8 mouse cellular contexts compared by ENCODE assay signal in genomic region chr7:44335031-44335878, GRCm38 (mm10). TPM values are rescaled to one million over a fixed set of nuclear protein-coding genes. Genes with fewer than 3 reads are reported as not detected.
DNase-seq lines count a peak whose midpoint lies in the region; ATAC-seq and TF ChIP-seq lines count a peak whose summit lies in the region.

No protein-coding gene starts in this region.

- H3K4me3 ChIP-seq in kidney, embryonic 16.5 days (ENCODE audit: low read length): peak overlapping the region; percentile 42
- peak overlapping the region; percentile 28 for H3K4me3 ChIP-seq in cortical plate, adult 2 months (ENCODE audit: insufficient read depth, low read length)
- peak overlapping the region; percentile 76 for H3K4me3 ChIP-seq in hindbrain, embryonic 14.5 days (replicated peaks; ENCODE audit: low read length)
- H3K4me3 ChIP-seq in midbrain, postnatal 0 days (ENCODE audit: low read depth, low read length): peak overlapping the region; percentile 74

- no peak overlapping the region for H3K9ac ChIP-seq in kidney, embryonic 16.5 days (replicated peaks; ENCODE audit: low read length)
- peak overlapping the region; percentile 95 for H3K9ac ChIP-seq in hindbrain, embryonic 14.5 days
- peak overlapping the region; percentile 96 for H3K9ac ChIP-seq in midbrain, postnatal 0 days (replicated peaks; ENCODE audit: low read length, poor library complexity, severe bottlenecking)

- 7% methylated on average over 14 of the region's 40 CpGs for WGBS in kidney, embryonic 16.5 days
- 5% methylated on average over 23 of the region's 40 CpGs for WGBS in hindbrain, embryonic 14.5 days
- 5% methylated on average over 21 of the region's 40 CpGs for WGBS in midbrain, postnatal 0 days

- H3K27ac ChIP-seq in kidney, embryonic 16.5 days (ENCODE audit: low read length): no peak overlapping the region
- no peak overlapping the region for H3K27ac ChIP-seq in cortical plate, adult 2 months (ENCODE audit: insufficient read depth, low read length)
- peak overlapping the region; percentile 95 for H3K27ac ChIP-seq in hindbrain, embryonic 14.5 days
- H3K27ac ChIP-seq in midbrain, postnatal 0 days (ENCODE audit: low read depth, low read length): peak overlapping the region; percentile 93

- H3K4me1 ChIP-seq in kidney, embryonic 16.5 days (ENCODE audit: insufficient read depth, low read length): peaks cover 5% of the 10 kb centered on the region; the same call in 1 of the 2 replicates
- H3K4me1 ChIP-seq in cortical plate, adult 2 months (ENCODE audit: control insufficient read depth, insufficient read depth, low read length): peaks cover 6% of the 10 kb centered on the region
- peaks cover 14% of the 10 kb centered on the region; the same call in 1 of the 2 replicates for H3K4me1 ChIP-seq in hindbrain, embryonic 14.5 days (replicated peaks; ENCODE audit: control insufficient read depth, insufficient read depth, low read length)
- H3K4me1 ChIP-seq in midbrain, postnatal 0 days (ENCODE audit: insufficient read depth, low read length): peaks cover 5% of the 10 kb centered on the region; the same call in 1 of the 2 replicates

- no peaks in the 10 kb centered on the region for H3K9me3 ChIP-seq in kidney, embryonic 16.5 days (ENCODE audit: low read length)
- H3K9me3 ChIP-seq in hindbrain, embryonic 14.5 days (ENCODE audit: control insufficient read depth, low read length): no peaks in the 10 kb centered on the region
- no peaks in the 10 kb centered on the region for H3K9me3 ChIP-seq in midbrain, postnatal 0 days (ENCODE audit: low read length)

- H3K4me2 ChIP-seq in kidney, embryonic 16.5 days (replicated peaks; ENCODE audit: low read depth, low read length): peak overlapping the region; percentile 79
- peak overlapping the region; percentile 94 for H3K4me2 ChIP-seq in hindbrain, embryonic 14.5 days (replicated peaks)
- H3K4me2 ChIP-seq in midbrain, postnatal 0 days (ENCODE audit: low read depth, low read length, poor library complexity, severe bottlenecking): peak overlapping the region; percentile 93

- no peak; the same call in 1 of the 2 replicates for ATAC-seq in kidney, embryonic 16.5 days (ENCODE audit: low FRiP score, low TSS enrichment)
- ATAC-seq in hindbrain, embryonic 14.5 days (ENCODE audit: low FRiP score): peak; percentile 79
- peak; percentile 75 for ATAC-seq in midbrain, postnatal 0 days (ENCODE audit: low FRiP score)
- ATAC-seq in erythroblast, adult 5-6 weeks (replicated peaks; ENCODE audit: low FRiP score, poor library complexity, severe bottlenecking): no peak

- no peak for TF ChIP-seq CTCF in cortical plate, adult 2 months (IDR thresholded peaks at IDR 0.05; ENCODE audit: extremely low read depth, insufficient read depth, low read length)
- TF ChIP-seq CTCF in midbrain, postnatal 0 days (IDR thresholded peaks at IDR 0.05): no peak; the same call in 1 of the 2 replicates

- no peaks in the 10 kb centered on the region for H3K36me3 ChIP-seq in kidney, embryonic 16.5 days (ENCODE audit: insufficient read depth, low read length)
- peaks cover 33% of the 10 kb centered on the region for H3K36me3 ChIP-seq in hindbrain, embryonic 14.5 days (replicated peaks; ENCODE audit: control insufficient read depth, insufficient read depth)
- H3K36me3 ChIP-seq in midbrain, postnatal 0 days (ENCODE audit: insufficient read depth, low read length): peaks cover 19% of the 10 kb centered on the region

- no peak for DNase-seq in kidney, postnatal 25 days
- DNase-seq in brain, adult 2 months (ENCODE audit: low read depth, low spot score): peak; percentile 93
- peak; percentile 75 for DNase-seq in hindbrain, embryonic 14.5 days (ENCODE audit: low spot score)
- DNase-seq in midbrain, postnatal 0 days (ENCODE audit: low spot score): peak; percentile 83
- DNase-seq in frontal cortex, postnatal 14 days (ENCODE audit: low spot score in 2 of 2): no peak

- H3K27me3 ChIP-seq in kidney, embryonic 16.5 days (ENCODE audit: insufficient read depth, low read length): peaks cover 55% of the 10 kb centered on the region
- peaks cover 10% of the 10 kb centered on the region; the same call in 1 of the 2 replicates for H3K27me3 ChIP-seq in hindbrain, embryonic 14.5 days (ENCODE audit: control insufficient read depth, insufficient read depth, low read length)
- no peaks in the 10 kb centered on the region for H3K27me3 ChIP-seq in midbrain, postnatal 0 days (ENCODE audit: insufficient read depth, low read length)

- TF ChIP-seq POLR2A in cortical plate, adult 2 months (IDR thresholded peaks at IDR 0.05; ENCODE audit: extremely low read depth, insufficient read depth, low read length): peak; percentile 64; the same call in 1 of the 2 replicates

RNA-seq across cellular contexts. Expression of gene Shank1, which starts 25.2 kb away (rescaled TPM):
- 1.5 and 1.7 TPM in 2 replicates for polyA plus RNA-seq in kidney, embryonic 16.5 days (2015; fragmentation: Nextera tagmentation; extraction: Ambion mirVana)
- 106 and 113 TPM in 2 replicates for polyA plus RNA-seq in cortical plate, adult 2 months (2012; rRNA removed)
- 40.3 and 46.8 TPM in 2 replicates for polyA plus RNA-seq in hindbrain, embryonic 14.5 days (2014; fragmentation: Nextera tagmentation; extraction: Ambion mirVana)
- total RNA-seq in midbrain, postnatal 0 days (2014; rRNA removed): 48.1 and 60.3 TPM in 2 replicates
- polyA plus RNA-seq in midbrain, postnatal 0 days (2015; fragmentation: Nextera tagmentation; extraction: Ambion mirVana): 33.9 and 39.2 TPM in 2 replicates
- not detected in 2 replicates for total RNA-seq in erythroblast, adult 5-6 weeks (2015; ENCODE audit: low replicate concordance)
- total RNA-seq in erythroblast, adult 5-6 weeks (2017; ENCODE audit: low replicate concordance): not detected in 2 replicates

RNA-seq across cellular contexts. Expression of gene Clec11a, which starts 28.6 kb away (rescaled TPM):
- polyA plus RNA-seq in kidney, embryonic 16.5 days (2015; fragmentation: Nextera tagmentation; extraction: Ambion mirVana): 3.6 and 5.8 TPM in 2 replicates
- polyA plus RNA-seq in cortical plate, adult 2 months (2012; rRNA removed): 5.4 and 5.6 TPM in 2 replicates
- polyA plus RNA-seq in hindbrain, embryonic 14.5 days (2014; fragmentation: Nextera tagmentation; extraction: Ambion mirVana): 3.6 and 3.7 TPM in 2 replicates
- total RNA-seq in midbrain, postnatal 0 days (2014; rRNA removed): 3.2 and 3.9 TPM in 2 replicates
- 3.5 and 3.8 TPM in 2 replicates for polyA plus RNA-seq in midbrain, postnatal 0 days (2015; fragmentation: Nextera tagmentation; extraction: Ambion mirVana)
- total RNA-seq in erythroblast, adult 5-6 weeks (2015; ENCODE audit: low replicate concordance): 0.19 and 0.63 TPM in 2 replicates
- 0.28 and 1.0 TPM in 2 replicates for total RNA-seq in erythroblast, adult 5-6 weeks (2017; ENCODE audit: low replicate concordance)

RNA-seq across cellular contexts. Expression of gene Syt3, which starts 48.6 kb away (rescaled TPM):
- polyA plus RNA-seq in kidney, embryonic 16.5 days (2015; fragmentation: Nextera tagmentation; extraction: Ambion mirVana): 2.7 and 3.4 TPM in 2 replicates
- polyA plus RNA-seq in cortical plate, adult 2 months (2012; rRNA removed): 70.2 and 74.0 TPM in 2 replicates
- polyA plus RNA-seq in hindbrain, embryonic 14.5 days (2014; fragmentation: Nextera tagmentation; extraction: Ambion mirVana): 61.8 and 70.8 TPM in 2 replicates
- total RNA-seq in midbrain, postnatal 0 days (2014; rRNA removed): 119 and 144 TPM in 2 replicates
- polyA plus RNA-seq in midbrain, postnatal 0 days (2015; fragmentation: Nextera tagmentation; extraction: Ambion mirVana): 88.4 and 96.7 TPM in 2 replicates
- not detected in 2 replicates for total RNA-seq in erythroblast, adult 5-6 weeks (2015; ENCODE audit: low replicate concordance)
- total RNA-seq in erythroblast, adult 5-6 weeks (2017; ENCODE audit: low replicate concordance): not detected in 2 replicates

RNA-seq across cellular contexts. Expression of gene 1700008O03Rik, which starts 50.4 kb away (rescaled TPM):
- polyA plus RNA-seq in kidney, embryonic 16.5 days (2015; fragmentation: Nextera tagmentation; extraction: Ambion mirVana): 0.64 and 1.1 TPM in 2 replicates
- polyA plus RNA-seq in cortical plate, adult 2 months (2012; rRNA removed): 3.7 and 4.3 TPM in 2 replicates
- polyA plus RNA-seq in hindbrain, embryonic 14.5 days (2014; fragmentation: Nextera tagmentation; extraction: Ambion mirVana): 2.1 and 2.8 TPM in 2 replicates
- 0.38 and 1.4 TPM in 2 replicates for total RNA-seq in midbrain, postnatal 0 days (2014; rRNA removed)
- polyA plus RNA-seq in midbrain, postnatal 0 days (2015; fragmentation: Nextera tagmentation; extraction: Ambion mirVana): 3.8 and 5.2 TPM in 2 replicates
- not detected in 2 replicates for total RNA-seq in erythroblast, adult 5-6 weeks (2015; ENCODE audit: low replicate concordance)
- not detected in 2 replicates for total RNA-seq in erythroblast, adult 5-6 weeks (2017; ENCODE audit: low replicate concordance)

Comparison
In these comparisons a context has a peak if more than half of its experiments do, and no peak if none do; other contexts are left out.
1. ATAC-seq: peak in hindbrain, embryonic 14.5 days (single experiment) and midbrain, postnatal 0 days (single experiment); none in kidney, embryonic 16.5 days (single experiment) and erythroblast, adult 5-6 weeks (single experiment).
2. H3K27ac ChIP-seq: peak in hindbrain, embryonic 14.5 days (single experiment) and midbrain, postnatal 0 days (single experiment); none in kidney, embryonic 16.5 days (single experiment) and cortical plate, adult 2 months (single experiment).
3. DNase-seq: peak in brain, adult 2 months (single experiment), hindbrain, embryonic 14.5 days (single experiment) and midbrain, postnatal 0 days (single experiment); none in kidney, postnatal 25 days (0 of 2) and frontal cortex, postnatal 14 days (0 of 2).
4. RNA of gene Shank1, which starts 25.2 kb away (polyA plus RNA-seq): 106 to 113 TPM in cortical plate, adult 2 months, 40.3 to 46.8 TPM in hindbrain, embryonic 14.5 days and 33.9 to 39.2 TPM in midbrain, postnatal 0 days; 1.5 to 1.7 TPM in kidney, embryonic 16.5 days; every median in the first group is over 10 times any median in the second.
5. RNA of gene Syt3, which starts 48.6 kb away (polyA plus RNA-seq): 88.4 to 96.7 TPM in midbrain, postnatal 0 days, 70.2 to 74.0 TPM in cortical plate, adult 2 months and 61.8 to 70.8 TPM in hindbrain, embryonic 14.5 days; 2.7 to 3.4 TPM in kidney, embryonic 16.5 days; every median in the first group is over 10 times any median in the second.
6. Peak in every context shown above with its lines, with median percentiles within 50 percentile points of each other: H3K4me2 ChIP-seq and H3K4me3 ChIP-seq.